Mouse (Mus musculus): ENCODE measurements around the gene Prx.

GRCm38 (mm10) chr7:27540935-27541334, 41.8 kb downstream of the Prx start:
- TF ChIP-seq POLR2A (IDR thresholded peaks at IDR 0.05; ENCODE audit: borderline replicate concordance, extremely low read depth, insufficient read depth, insufficient read length, poor library complexity, severe bottlenecking) (no peak), CTCF (IDR thresholded peaks at IDR 0.05; ENCODE audit: borderline replicate concordance, extremely low read depth, insufficient read depth, insufficient read length) (no peak)
